Mouse (Mus musculus) heart, embryonic 14.5 days (tissue): ENCODE data around the gene Inha. TPM values are rescaled to one million over a fixed set of nuclear protein-coding genes. Genes with fewer than 3 reads are reported as not detected.
A peak's percentile ranks its signal among the peaks of the same experiment; 100 is the strongest.

Experiments
- ATAC-seq: fragments of 200-750 bp; cut with Nextera tagmentation; 2 replicates; pipeline ENCODE4 v1.8.0; 2017; ENCODE audit warnings: low read depth, moderate TSS enrichment; ENCODE audit not compliant: insufficient number of reproducible peaks, insufficient read depth, low FRiP score
- H3K27ac ChIP-seq, 2 experiments: fragments of 200-500 bp in 1 of 2; fragments of 300-500 bp in 1 of 2; sonication (generic) in 1 of 2; replicated peaks in 1 of 2; 2 replicates each; pipeline ENCODE4 v1.5.1; 2012 to 2014; ENCODE audit warnings: low read depth in 2 of 2, low read length in 2 of 2, control low read depth in 1 of 2, mild to moderate bottlenecking in 1 of 2, mixed read lengths in 1 of 2; ENCODE audit not compliant: control insufficient read depth in 1 of 2, insufficient read depth in 1 of 2
- H3K27me3 ChIP-seq: fragments of 300-500 bp; sonication (generic); 2 replicates; pipeline ENCODE4 v1.6.1; 2014; ENCODE audit warnings: mild to moderate bottlenecking, low read length, control low read depth; ENCODE audit not compliant: control insufficient read depth, insufficient read depth
- H3K36me3 ChIP-seq: fragments of 300-500 bp; sonication (generic); 2 replicates; pipeline ENCODE4 v1.6.1; 2014; ENCODE audit warnings: mild to moderate bottlenecking, control low read depth, low read length, mixed read lengths; ENCODE audit not compliant: control insufficient read depth, insufficient read depth
- H3K4me1 ChIP-seq, 2 experiments: fragments of 200-500 bp in 1 of 2; fragments of 300-500 bp in 1 of 2; sonication (generic) in 1 of 2; 2 replicates each; pipeline ENCODE4 v1.6.1; 2012 to 2014; ENCODE audit warnings: low read length in 2 of 2, control low read depth in 1 of 2, mixed read lengths in 1 of 2; ENCODE audit not compliant: control insufficient read depth in 2 of 2, insufficient read depth in 2 of 2
- H3K4me2 ChIP-seq: fragments of 300-500 bp; sonication (generic); 2 replicates; pipeline ENCODE4 v1.6.1; 2014; ENCODE audit warnings: mild to moderate bottlenecking, low read length
- H3K4me3 ChIP-seq, 2 experiments: fragments of 200-500 bp in 1 of 2; fragments of 300-500 bp in 1 of 2; sonication (generic) in 1 of 2; 2 replicates each; pipeline ENCODE4 v1.5.1; 2012 to 2014; ENCODE audit warnings: low read length in 2 of 2, mild to moderate bottlenecking in 2 of 2, control low read depth in 1 of 2, low read depth in 1 of 2, moderate library complexity in 1 of 2; ENCODE audit not compliant: control insufficient read depth in 1 of 2, insufficient read depth in 1 of 2
- H3K9ac ChIP-seq: fragments of 300-500 bp; sonication (generic); 2 replicates; pipeline ENCODE4 v1.6.1; 2014; ENCODE audit warnings: mild to moderate bottlenecking, low read length
- H3K9me3 ChIP-seq: fragments of 300-500 bp; sonication (generic); 2 replicates; pipeline ENCODE4 v1.6.1; 2016; ENCODE audit warnings: low read length, control low read depth; ENCODE audit not compliant: control insufficient read depth
- WGBS: fragments of 180-500 bp; shearing (Covaris S2); extraction: QIAGEN DNeasy Blood & Tissue Kit; methylation state at CpG from one replicate; pipeline ENCODE4 v1.1.7; 2014; 5-methylcytosine and 5-hydroxymethylcytosine counted together
- polyA plus RNA-seq: library from polyadenylated mRNA; unstranded; fragments of >200 nt; fragmentation: Nextera tagmentation; extraction: Ambion mirVana; gene quantifications from 2 replicates; pipeline ENCODE4 v1.2.1, GENCODE M21; 2014

The Inha gene
- polyA plus RNA-seq, 1 experiment from 2014 or later: 3.9 TPM

- WGBS: 58% methylated on average over 9 of the region's 9 CpGs
- no peaks in the 10 kb centered on the region for H3K9me3 ChIP-seq
- peaks cover 74% of the 10 kb centered on the region for H3K36me3 ChIP-seq
- H3K4me1 ChIP-seq: peaks cover 12 to 27% of the 10 kb centered on the region in 2 experiments
- no peak overlapping the region for H3K9ac ChIP-seq
- ATAC-seq: no peak
- no peak overlapping the region for H3K27ac ChIP-seq
- H3K27me3 ChIP-seq: 0 out of 2 replicates have a peak, but pooled peaks cover 3% of the 10 kb centered on the region
- H3K4me3 ChIP-seq: no peak overlapping the region
- H3K4me2 ChIP-seq: no peak overlapping the region
Measured at GRCm38 (mm10) chr1:75556143-75556781, 49.4 kb downstream of the Inha start.

GRCm38 (mm10) chr1:75557041-75557440 is 50.2 kb downstream of the Inha start:
- Histone ChIP-seq H3K36me3 (peaks cover 66% of the 10 kb centered on the region), H3K9me3 (no peaks in the 10 kb centered on the region), H3K27ac (no peak overlapping the region), H3K4me3 (no peak overlapping the region), H3K4me1 (peaks cover 16 to 35% of the 10 kb centered on the region in 2 experiments), H3K4me2 (no peak overlapping the region), H3K9ac (no peak overlapping the region), H3K27me3 (0 out of 2 replicates have a peak, but pooled peaks cover 3% of the 10 kb centered on the region)
- no peak for ATAC-seq
- 90% methylated on average over 7 of the region's 7 CpGs for WGBS

- Histone ChIP-seq H3K4me3 (no peak overlapping the region), H3K27ac (peak overlapping the region; percentile 68 to 90), H3K9me3 (peaks cover 6% of the 10 kb centered on the region; the same call in 1 of the 2 replicates), H3K27me3 (peaks cover 3% of the 10 kb centered on the region; the same call in 1 of the 2 replicates), H3K4me2 (peak overlapping the region; percentile 54), H3K36me3 (peaks cover 51% of the 10 kb centered on the region), H3K9ac (peak overlapping the region; percentile 51; the same call in 1 of the 2 replicates), H3K4me1 (peaks cover 16 to 38% of the 10 kb centered on the region in 2 experiments)
- 77% methylated on average over 18 of the region's 18 CpGs for WGBS
- ATAC-seq: no peak
Measured at GRCm38 (mm10) chr1:75558388-75559178, 51.7 kb downstream of the Inha start.

- Histone ChIP-seq H3K9ac (peak overlapping the region; percentile 51), H3K27ac (peak overlapping the region; percentile 68 to 90), H3K4me2 (peak overlapping the region; percentile 54), H3K27me3 (peaks cover 3% of the 10 kb centered on the region), H3K4me1 (peaks cover 16 to 38% of the 10 kb centered on the region in 2 experiments), H3K4me3 (no peak overlapping the region), H3K36me3 (peaks cover 43% of the 10 kb centered on the region), H3K9me3 (peaks cover 6% of the 10 kb centered on the region; the same call in 1 of the 2 replicates)
- peak; percentile 88 for ATAC-seq
- WGBS: 2% methylated on average over 17 of the region's 17 CpGs
Measured at GRCm38 (mm10) chr1:75559212-75559925, 52.5 kb downstream of the Inha start.

Other genes starting within 250 kb of the Inha start
- gene Ptprn, start 242.6 kb upstream of the Inha start, polyA plus RNA-seq: 0.38 and 0.41 TPM in 2 replicates
- 0.53 TPM in 1 of 2 replicates, not detected in the other for gene Resp18, start 228.7 kb upstream of the Inha start, polyA plus RNA-seq
- 122 and 128 TPM in 2 replicates for gene Dnpep, start 189.1 kb upstream of the Inha start, polyA plus RNA-seq
- 351 and 377 TPM in 2 replicates for gene Des, start 146.7 kb upstream of the Inha start, polyA plus RNA-seq
- gene Speg, start 131.8 kb upstream of the Inha start, polyA plus RNA-seq: 52.4 and 53.4 TPM in 2 replicates
- 53.3 and 71.9 TPM in 2 replicates for gene Gmppa, start 71.1 kb upstream of the Inha start, polyA plus RNA-seq
- 0.18 TPM in 1 of 2 replicates, not detected in the other for gene Asic4, start 56.6 kb upstream of the Inha start, polyA plus RNA-seq
- gene Chpf, start 27.8 kb upstream of the Inha start, polyA plus RNA-seq: 23.5 and 27.0 TPM in 2 replicates
- 0.20 and 0.38 TPM in 2 replicates for gene Tmem198, start 27.5 kb upstream of the Inha start, polyA plus RNA-seq
- 109 and 124 TPM in 2 replicates for gene Obsl1, start 625 bp upstream of the Inha start, polyA plus RNA-seq
- gene Stk11ip, start 14.5 kb downstream of the Inha start, polyA plus RNA-seq: 11.3 and 11.8 TPM in 2 replicates
- 20.8 and 24.2 TPM in 2 replicates for gene Slc4a3, start 39.2 kb downstream of the Inha start, polyA plus RNA-seq